Mouse (Mus musculus): ENCODE results near the gene Camk1d.

- TF ChIP-seq CTCF (IDR thresholded peaks at IDR 0.05; ENCODE audit: low read depth) (no peak), EP300 (optimal IDR thresholded peaks at IDR 0.05) (no peak)
Measured at GRCm38 (mm10) chr2:5327533-5328250, 386.6 kb downstream of the Camk1d start.
